Mouse (Mus musculus) heart, embryonic 14.5 days (tissue): ENCODE results near the gene Mbd4. TPM values are rescaled to one million over a fixed set of nuclear protein-coding genes. Genes with fewer than 3 reads are reported as not detected.
A peak's percentile ranks its signal among the peaks of the same experiment; 100 is the strongest.

ENCODE experiments used
- ATAC-seq: fragments of 200-750 bp; cut with Nextera tagmentation; 2 replicates; pipeline ENCODE4 v1.8.0; 2017; ENCODE audit warnings: low read depth, moderate TSS enrichment; ENCODE audit not compliant: insufficient number of reproducible peaks, insufficient read depth, low FRiP score
- H3K27ac ChIP-seq, 2 experiments: fragments of 200-500 bp in 1 of 2; fragments of 300-500 bp in 1 of 2; sonication (generic) in 1 of 2; replicated peaks in 1 of 2; 2 replicates each; pipeline ENCODE4 v1.5.1; 2012 to 2014; ENCODE audit warnings: low read depth in 2 of 2, low read length in 2 of 2, control low read depth in 1 of 2, mild to moderate bottlenecking in 1 of 2, mixed read lengths in 1 of 2; ENCODE audit not compliant: control insufficient read depth in 1 of 2, insufficient read depth in 1 of 2
- H3K27me3 ChIP-seq: fragments of 300-500 bp; sonication (generic); 2 replicates; pipeline ENCODE4 v1.6.1; 2014; ENCODE audit warnings: mild to moderate bottlenecking, low read length, control low read depth; ENCODE audit not compliant: control insufficient read depth, insufficient read depth
- H3K36me3 ChIP-seq: fragments of 300-500 bp; sonication (generic); 2 replicates; pipeline ENCODE4 v1.6.1; 2014; ENCODE audit warnings: mild to moderate bottlenecking, control low read depth, low read length, mixed read lengths; ENCODE audit not compliant: control insufficient read depth, insufficient read depth
- H3K4me1 ChIP-seq, 2 experiments: fragments of 200-500 bp in 1 of 2; fragments of 300-500 bp in 1 of 2; sonication (generic) in 1 of 2; 2 replicates each; pipeline ENCODE4 v1.6.1; 2012 to 2014; ENCODE audit warnings: low read length in 2 of 2, control low read depth in 1 of 2, mixed read lengths in 1 of 2; ENCODE audit not compliant: control insufficient read depth in 2 of 2, insufficient read depth in 2 of 2
- H3K4me2 ChIP-seq: fragments of 300-500 bp; sonication (generic); 2 replicates; pipeline ENCODE4 v1.6.1; 2014; ENCODE audit warnings: mild to moderate bottlenecking, low read length
- H3K4me3 ChIP-seq, 2 experiments: fragments of 200-500 bp in 1 of 2; fragments of 300-500 bp in 1 of 2; sonication (generic) in 1 of 2; 2 replicates each; pipeline ENCODE4 v1.5.1; 2012 to 2014; ENCODE audit warnings: low read length in 2 of 2, mild to moderate bottlenecking in 2 of 2, control low read depth in 1 of 2, low read depth in 1 of 2, moderate library complexity in 1 of 2; ENCODE audit not compliant: control insufficient read depth in 1 of 2, insufficient read depth in 1 of 2
- H3K9ac ChIP-seq: fragments of 300-500 bp; sonication (generic); 2 replicates; pipeline ENCODE4 v1.6.1; 2014; ENCODE audit warnings: mild to moderate bottlenecking, low read length
- H3K9me3 ChIP-seq: fragments of 300-500 bp; sonication (generic); 2 replicates; pipeline ENCODE4 v1.6.1; 2016; ENCODE audit warnings: low read length, control low read depth; ENCODE audit not compliant: control insufficient read depth
- WGBS: fragments of 180-500 bp; shearing (Covaris S2); extraction: QIAGEN DNeasy Blood & Tissue Kit; methylation state at CpG from one replicate; pipeline ENCODE4 v1.1.7; 2014; 5-methylcytosine and 5-hydroxymethylcytosine counted together
- polyA plus RNA-seq: library from polyadenylated mRNA; unstranded; fragments of >200 nt; fragmentation: Nextera tagmentation; extraction: Ambion mirVana; gene quantifications from 2 replicates; pipeline ENCODE4 v1.2.1, GENCODE M21; 2014

The Mbd4 gene
- polyA plus RNA-seq, 1 experiment from 2014 or later: 7.6 TPM

DNA sequence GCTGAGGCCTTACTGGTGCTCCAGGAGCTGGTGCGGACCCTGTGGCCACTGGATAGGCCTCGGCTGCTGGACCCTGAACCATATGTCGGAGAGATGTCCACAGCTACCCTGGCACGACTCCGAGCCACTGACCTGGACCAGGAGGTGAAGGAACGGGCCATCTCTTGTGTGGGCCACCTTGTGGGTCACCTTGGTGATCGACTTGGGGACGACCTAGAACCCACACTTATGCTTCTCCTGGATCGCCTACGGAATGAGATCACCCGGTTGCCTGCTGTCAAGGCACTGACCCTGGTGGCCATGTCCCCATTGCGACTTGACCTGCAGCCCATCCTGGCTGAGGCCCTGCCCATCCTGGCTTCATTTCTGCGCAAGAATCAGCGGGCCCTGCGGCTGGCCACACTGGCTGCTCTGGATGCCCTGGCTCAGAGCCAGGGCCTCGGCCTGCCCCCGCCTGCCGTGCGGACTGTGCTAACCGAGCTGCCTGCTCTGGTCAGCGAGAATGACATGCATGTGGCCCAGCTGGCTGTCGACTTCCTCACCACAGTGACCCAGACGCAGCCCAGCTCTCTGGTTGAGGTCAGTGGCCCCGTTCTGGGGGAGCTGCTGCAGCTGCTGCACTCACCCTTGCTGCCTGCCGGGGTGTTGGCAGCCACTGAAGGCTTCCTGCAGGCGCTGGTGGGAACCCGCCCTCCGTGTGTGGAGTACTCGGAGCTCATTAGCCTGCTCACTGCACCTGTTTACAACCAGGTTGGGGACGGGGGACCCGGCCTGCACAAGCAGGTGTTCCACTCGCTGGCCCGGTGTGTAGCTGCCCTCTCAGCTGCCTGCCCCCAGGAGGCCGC is 61.1 kb downstream of the Mbd4 start:
- WGBS: 69% methylated on average over 34 of the region's 34 CpGs
- Histone ChIP-seq H3K27ac (0 out of 4 replicates have a peak overlapping the region, but pooled peaks have one; percentile 5 to 14), H3K4me1 (peaks cover 4 to 12% of the 10 kb centered on the region in 2 experiments; a peak in 3 of 4 replicates), H3K4me3 (no peak overlapping the region), H3K4me2 (no peak overlapping the region), H3K27me3 (no peaks in the 10 kb centered on the region), H3K36me3 (peaks cover 100% of the 10 kb centered on the region), H3K9ac (no peak overlapping the region), H3K9me3 (no peaks in the 10 kb centered on the region)
- ATAC-seq: no peak

DNA sequence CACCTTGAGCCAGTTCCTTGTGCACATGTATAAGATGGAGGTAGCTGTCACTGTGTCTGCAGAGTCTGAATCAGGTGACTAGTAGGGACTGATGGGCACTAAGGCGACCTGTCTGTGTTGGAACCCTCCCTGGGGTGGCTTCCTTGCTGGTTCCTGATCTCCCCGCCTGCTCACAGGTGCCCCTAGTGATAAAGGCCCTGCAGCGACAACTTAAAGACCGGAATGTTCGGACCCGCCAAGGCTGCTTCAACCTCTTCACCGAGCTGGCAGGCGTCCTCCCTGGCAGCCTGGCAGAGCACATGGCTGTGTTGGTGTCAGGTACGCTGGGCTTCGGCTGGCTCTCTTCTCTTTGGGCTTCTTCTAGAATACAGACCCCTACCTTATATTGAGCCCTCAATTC is 62.2 kb downstream of the Mbd4 start:
- WGBS: 77% methylated on average over 10 of the region's 10 CpGs
- no peak for ATAC-seq
- H3K27me3 ChIP-seq: no peaks in the 10 kb centered on the region
- H3K36me3 ChIP-seq: peaks cover 100% of the 10 kb centered on the region
- no peak overlapping the region for H3K27ac ChIP-seq
- no peak overlapping the region for H3K4me3 ChIP-seq
- no peaks in the 10 kb centered on the region for H3K9me3 ChIP-seq
- H3K9ac ChIP-seq: no peak overlapping the region
- no peak overlapping the region for H3K4me2 ChIP-seq
- H3K4me1 ChIP-seq: peaks cover 4 to 12% of the 10 kb centered on the region in 2 experiments; a peak in 3 of 4 replicates

Other genes starting within 250 kb of the Mbd4 start
- 131 and 139 TPM in 2 replicates for gene Raf1, start 176.7 kb downstream of the Mbd4 start, polyA plus RNA-seq
- gene Tmem40, start 91.0 kb downstream of the Mbd4 start, polyA plus RNA-seq: 0.55 and 1.3 TPM in 2 replicates
- 46.9 and 48.3 TPM in 2 replicates for gene Cand2, start 78.8 kb downstream of the Mbd4 start, polyA plus RNA-seq
- gene Rpl32, start 44.6 kb downstream of the Mbd4 start, polyA plus RNA-seq: 1,410 and 1,566 TPM in 2 replicates
- gene Efcab12, start 15.0 kb downstream of the Mbd4 start, polyA plus RNA-seq: 0.42 and 0.47 TPM in 2 replicates
- gene Ift122, start 99 bp upstream of the Mbd4 start, polyA plus RNA-seq: 22.6 and 23.6 TPM in 2 replicates
- 0.07 TPM in 1 of 2 replicates, not detected in the other for gene Rho, start 78.4 kb upstream of the Mbd4 start, polyA plus RNA-seq
- gene H1foo, start 91.6 kb upstream of the Mbd4 start, polyA plus RNA-seq: not detected in 2 replicates
- 58.8 and 68.9 TPM in 2 replicates for gene Plxnd1, start 141.6 kb upstream of the Mbd4 start, polyA plus RNA-seq